Mouse (Mus musculus) frontal cortex, postnatal 25 days (tissue): ENCODE results near the gene Ino80d.
"Not testable (repeated sequence)": the region's sequence is repeated elsewhere in the genome, so short reads cannot be mapped to it uniquely, and the experiment has no call there.

Experiments used
- DNase-seq, 2 experiments: peaks; one replicate each; pipeline ENCODE4 v3.0.0; 2022; ENCODE audit warnings: low spot score in 2 of 2

Ino80d gene

DNA sequence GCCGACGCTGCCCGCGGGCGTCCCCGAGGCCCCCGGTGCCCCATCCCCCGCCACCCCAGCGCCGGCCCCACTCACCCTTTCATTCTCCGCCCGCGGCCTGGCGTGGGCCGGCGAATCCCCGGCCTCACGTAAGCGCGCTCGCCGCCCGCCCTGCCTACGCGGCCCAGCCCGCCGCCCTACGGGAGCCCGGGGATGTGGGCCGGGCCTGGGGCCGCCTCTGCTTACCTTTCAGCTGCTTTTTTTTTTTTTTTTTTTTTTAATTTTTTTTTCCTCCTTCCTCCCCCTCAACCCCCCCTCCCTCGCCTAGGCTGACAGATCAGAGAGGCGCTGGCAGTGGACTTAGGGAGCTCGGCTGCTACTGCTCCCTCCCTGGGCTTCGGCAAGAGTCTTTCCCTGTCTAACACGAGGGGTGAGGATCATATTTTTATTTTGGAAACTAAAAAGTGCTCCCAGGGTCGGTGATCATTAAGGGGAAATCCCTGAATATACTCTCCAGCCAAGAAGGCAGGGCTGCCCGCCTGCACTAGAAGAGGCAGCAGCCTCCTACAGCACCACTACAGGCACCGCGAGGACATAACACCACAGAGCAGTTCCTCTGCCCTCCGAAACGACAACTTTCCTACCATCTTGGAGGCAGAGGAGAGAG lies at the start of gene Ino80d:
Gene Ino80d (minus strand): TSS at position 532 of the 646 bp plus-strand sequence.
- DNase-seq, result peak; percentile 56 to 58

DNA sequence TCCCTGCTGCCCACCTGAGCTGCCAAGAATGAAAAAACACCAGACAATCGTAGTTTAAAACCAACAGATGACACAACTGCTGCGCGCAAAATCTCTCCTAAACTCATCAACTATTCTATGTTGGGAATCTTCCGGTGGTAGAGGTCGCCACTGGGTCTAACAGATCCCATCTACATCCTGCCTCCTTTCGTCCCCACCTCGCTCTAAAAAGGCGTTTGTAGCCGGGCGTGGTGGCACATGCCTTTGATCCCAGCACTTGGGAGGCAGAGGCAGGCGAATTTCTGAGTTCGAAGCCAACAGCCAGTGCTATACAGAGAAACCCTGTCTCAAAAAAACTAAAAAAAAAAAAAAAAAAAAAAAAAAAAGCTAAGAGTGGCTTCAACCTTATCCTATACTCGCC lies 25.8 kb upstream of the Ino80d start:
- no peak for DNase-seq

DNA sequence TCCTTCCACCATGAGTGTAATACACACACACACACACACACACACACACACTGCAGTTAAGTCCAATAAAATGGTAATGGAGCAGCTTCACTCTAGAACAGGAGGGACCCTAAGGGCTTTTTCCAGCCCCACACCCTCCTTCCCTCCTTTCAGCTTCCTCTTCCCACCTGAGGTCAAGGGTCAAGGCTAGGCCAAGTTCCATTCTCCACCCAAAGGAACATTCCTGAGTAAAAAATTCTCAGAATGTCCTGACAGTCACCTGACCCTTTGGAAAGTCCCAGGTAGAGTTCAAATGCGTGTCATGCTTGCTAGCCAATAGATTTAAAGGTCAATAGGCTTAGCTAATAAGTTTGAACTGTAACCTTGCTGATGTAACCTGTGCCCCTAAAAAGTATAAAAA lies 24.1 kb upstream of the Ino80d start:
- not testable (repeated sequence) for DNase-seq

DNA sequence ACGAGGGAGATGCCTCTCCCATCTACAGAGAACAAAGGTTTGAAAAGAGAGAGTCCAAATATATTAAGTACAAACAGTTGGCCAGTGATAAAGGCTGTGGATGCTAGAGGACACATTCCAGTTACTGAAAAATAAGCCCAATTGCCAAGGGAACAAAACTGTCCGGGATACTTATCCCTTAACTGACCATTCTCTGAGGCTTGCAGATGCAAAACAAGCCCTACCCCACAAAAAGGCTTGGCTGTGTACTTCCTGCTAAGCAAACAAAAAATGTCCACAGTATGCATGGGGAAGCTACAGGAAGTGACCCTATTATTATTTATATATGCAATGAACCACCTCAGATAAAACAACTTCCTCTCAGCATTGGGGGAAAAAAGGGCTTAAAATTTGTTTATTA lies 23.5 kb upstream of the Ino80d start:
- no peak for DNase-seq

DNA sequence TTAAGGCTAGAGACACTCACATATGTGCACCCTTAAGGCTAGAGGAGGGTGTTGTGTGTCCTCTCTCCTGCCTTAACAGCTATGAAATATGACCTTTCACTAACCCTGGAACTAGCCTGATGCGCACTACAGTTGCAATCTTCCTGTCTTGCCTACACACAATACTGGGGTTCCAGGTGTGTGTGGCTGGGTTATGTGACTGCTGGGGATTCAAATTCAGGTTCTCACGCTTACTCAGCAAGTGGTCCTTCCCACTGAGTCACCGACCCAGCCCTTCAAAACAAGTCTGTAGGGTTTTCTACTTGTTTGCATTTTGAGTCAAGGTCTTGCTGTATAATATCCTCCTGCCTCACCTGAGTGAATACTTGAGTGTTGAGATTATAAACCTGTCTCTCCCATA lies 20.1 kb upstream of the Ino80d start:
- no peak for DNase-seq

DNA sequence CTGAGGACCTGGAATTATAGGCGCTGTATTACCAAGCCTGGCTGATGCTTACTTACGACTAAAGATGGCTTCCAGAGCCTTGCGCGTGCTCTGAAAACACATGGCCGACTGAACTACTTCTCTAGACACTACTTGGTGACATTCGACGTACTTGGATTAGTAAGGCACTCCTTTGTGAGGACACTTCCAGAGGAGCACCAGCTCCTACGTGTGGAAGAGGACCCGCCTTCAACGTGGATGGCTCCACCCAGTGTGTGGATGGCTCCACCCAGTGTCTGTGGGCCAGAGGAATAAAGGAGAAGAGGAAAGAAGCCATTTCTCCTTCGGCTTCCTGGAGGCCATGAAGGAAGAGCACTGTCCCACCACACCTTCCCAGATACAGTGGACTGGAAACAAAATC lies 17.3 kb upstream of the Ino80d start:
- DNase-seq, result no peak

DNA sequence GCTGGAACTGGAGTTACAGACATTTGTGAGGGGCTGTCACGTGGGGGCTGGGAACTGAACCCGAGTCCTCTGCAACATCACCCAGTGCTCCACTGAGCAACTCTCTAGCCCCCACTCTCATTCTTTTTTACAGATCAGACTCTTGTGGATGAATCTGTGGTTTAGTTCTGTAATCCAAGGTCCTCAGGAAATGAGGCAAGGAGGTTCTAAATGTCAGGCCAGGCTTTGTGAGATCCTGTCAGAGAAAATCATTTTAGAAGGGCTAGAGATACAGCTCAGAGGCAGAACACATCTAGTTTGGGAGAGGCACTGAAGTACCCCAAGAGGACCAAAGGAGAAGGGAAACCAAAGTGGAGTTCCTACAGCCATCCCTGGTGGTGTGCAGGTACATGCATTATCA lies 16.4 kb upstream of the Ino80d start:
- DNase-seq, result no peak

DNA sequence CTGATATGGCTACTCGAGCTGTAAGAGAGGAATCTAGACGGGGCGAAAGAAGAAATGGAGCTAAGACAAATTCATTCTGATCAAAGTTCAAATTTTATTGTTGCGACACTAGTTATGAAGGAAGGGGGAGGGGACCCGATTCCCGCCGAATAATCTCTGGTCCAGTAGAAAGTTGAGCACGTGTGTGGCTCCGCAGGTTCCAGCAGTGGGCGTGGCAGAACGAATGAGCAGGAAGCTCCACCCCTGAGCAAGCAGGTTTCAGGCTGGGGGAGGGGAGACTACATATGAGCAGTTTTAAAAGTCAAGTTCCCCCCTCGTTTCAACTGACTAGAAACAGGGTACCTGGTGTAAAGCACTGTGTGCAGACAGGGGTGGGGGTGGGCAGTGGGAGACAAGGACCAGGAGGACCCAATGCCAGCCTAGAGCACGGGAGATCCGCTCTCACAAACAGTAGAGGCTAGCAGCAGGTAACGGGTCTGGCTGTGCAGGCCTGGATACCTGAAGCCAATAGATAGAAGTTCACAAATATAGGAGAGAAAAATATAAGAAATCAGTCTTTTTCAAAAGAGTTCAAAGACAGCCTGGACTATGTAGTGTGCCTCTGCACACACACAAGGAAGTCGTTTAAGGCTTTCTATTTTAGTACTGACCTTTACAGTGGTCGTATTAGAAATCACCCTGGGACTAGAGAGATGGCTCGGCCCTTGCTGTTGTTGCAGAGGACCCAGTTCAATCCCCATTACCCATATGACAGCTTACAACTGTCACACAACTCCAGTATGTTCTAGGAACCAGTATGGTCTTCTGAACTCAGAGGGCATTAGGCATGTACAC lies 15.6 kb upstream of the Ino80d start:
- no peak for DNase-seq

DNA sequence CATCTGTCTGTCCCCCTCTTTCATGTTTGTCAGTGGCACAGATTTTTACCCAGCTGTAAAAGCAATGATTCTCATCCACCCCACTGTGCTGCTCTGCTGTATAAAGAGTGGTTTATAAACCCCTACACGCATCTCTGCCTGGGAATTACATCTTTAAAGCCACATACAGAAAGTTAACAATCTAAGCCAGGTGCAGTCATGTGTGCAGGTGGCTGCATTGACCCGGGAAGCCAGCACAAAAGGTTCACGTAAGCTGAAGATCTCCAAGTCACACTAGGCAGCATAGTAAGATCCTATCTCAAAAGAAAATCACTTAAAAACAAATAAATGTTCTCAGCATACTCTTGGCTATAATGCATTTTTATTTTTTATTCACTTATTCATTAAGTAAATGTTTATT lies 14.8 kb upstream of the Ino80d start:
- no peak for DNase-seq

DNA sequence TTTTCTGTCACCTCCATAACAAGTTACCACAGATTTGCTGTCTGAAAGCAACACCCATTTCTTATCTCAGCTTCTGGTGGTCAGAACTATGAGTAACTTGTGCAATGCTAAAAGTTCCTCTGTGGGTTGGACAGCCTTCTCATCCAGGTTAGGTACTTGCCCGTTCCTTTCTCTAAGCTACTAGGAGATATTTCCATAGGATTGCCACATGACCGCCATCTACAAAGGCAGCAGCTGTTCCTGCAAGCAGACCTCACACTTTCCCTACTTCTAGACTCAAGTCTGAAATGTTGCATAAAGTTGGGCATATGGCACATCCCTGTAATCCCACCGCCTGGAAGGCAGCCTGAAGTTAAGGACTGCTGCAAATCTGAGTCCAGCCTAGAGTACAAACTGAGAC lies 11.7 kb upstream of the Ino80d start:
- DNase-seq, result no peak

DNA sequence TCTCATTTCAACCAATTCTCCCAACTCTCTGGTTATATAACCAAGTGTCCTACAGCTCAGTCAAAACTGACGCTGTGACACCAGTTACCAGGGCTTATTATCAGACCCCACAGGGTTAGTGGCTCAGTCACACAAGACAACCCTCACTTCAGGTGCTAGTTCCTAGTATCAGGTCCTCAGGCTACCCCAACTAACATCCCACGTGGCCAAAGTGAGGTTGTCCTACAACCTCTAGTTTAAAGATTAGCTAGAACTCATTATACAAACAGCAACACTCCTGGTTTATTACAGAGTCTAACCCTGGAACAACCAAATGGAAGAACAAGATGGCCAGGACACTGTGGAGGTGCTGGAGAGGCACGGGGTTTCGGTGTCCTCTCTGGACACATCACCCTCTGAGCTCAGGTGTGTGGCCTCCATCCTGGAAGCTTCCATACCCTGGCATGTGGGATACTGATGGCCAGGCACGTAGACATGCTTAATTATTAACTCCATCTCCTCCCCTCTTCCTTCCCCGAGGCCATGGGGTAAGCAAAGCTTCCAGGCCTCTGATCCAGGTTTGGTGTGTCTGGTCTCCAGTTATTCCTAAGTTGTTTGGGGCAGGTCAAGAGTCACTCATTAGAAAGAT lies 9.5 kb upstream of the Ino80d start:
- no peak for DNase-seq

DNA sequence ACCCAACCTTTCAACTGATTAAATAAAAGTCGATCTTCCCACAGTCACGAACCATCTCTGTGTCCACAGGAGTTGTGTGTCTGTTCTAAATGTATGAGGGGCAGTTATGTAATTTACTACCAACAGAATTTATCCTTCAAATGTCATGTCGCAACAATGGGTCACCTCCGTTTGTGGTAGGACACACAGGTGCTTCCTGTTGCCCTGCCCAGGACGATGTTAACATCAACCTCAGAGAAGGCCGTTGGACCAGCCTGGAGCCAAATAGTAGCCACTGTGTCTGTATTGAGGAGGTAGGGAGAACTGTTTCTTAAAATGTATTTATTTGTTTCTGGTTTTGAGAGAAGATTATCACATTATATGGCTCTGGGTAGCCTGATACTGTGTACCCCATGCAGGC lies 7.5 kb upstream of the Ino80d start:
- DNase-seq, result no peak

DNA sequence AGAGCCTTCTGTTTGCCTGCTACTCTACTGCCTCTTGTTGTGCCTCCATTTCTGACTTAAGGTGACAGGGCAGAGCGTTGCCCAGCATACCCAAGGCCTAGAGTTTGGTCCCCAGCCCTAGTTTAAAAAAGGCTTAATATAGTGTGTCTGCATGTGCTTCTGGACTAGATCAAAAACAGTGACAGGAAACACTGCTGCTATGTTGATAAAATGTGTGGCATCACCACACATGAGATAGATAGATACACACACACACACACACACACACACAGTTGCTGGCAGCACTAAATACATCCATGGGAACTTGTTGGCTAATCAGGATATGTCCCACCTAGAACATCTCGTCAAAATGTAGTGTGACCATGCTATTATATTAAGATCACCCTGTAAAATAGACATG lies 5.9 kb upstream of the Ino80d start:
- no peak for DNase-seq

DNA sequence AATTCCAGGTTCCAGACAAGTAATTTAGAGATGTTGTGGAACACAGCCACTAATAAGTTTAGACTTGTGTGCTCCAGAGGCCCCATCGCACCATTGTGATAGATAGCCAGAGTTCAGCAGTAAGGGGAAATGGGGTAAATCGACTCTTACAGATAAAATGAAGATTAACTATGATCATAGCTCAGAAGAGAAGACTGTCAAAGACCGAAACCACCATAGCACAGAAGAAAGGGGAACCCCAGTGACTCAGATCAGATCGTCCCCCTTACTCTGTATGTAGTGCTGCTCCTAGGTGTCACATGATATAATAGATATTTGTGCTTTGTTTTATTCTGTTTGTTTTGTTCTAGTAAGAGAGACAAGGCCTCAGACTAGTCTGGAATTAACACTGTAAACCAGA lies 5.2 kb upstream of the Ino80d start:
- DNase-seq, result no peak

DNA sequence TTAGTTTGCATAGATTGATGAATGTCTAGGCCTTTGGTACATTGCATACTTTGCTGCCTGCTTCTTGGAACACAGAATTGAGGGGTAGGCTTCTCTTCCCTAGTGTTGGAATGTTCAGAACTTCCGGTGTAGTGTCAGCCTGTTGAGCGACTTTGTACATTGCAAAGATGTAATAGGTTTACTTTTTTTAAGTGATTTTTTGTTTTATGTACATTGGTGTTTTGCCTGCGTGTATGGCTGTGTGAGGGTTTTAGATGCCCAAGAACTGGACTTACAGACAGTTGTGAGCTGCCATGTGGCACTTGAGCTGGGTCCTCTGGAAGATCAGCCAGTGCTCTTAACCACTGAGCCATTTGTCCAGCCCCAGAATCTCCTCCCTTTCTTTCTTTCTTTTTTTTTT lies 1.1 kb upstream of the Ino80d start:
- no peak for DNase-seq

DNA sequence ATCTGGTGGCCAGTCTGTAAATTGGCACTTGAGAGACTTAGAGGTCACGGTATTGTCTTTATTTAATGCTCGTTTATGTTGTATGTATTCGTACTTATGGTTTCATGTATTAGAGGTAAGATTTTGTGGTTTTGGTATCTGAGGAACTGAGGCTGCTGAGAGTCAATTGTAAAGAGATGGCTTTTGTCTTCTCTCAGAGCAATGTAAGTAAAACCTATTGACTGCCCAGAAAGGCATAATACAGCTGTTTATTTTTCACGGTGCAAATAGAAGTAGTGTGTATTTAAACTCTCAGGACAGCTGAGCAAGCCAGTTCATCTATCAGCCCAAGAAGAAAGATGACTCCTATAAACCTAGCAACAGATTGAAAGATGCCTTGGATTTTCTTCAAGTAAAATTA lies 629 bp upstream of the Ino80d start:
- no peak for DNase-seq

DNA sequence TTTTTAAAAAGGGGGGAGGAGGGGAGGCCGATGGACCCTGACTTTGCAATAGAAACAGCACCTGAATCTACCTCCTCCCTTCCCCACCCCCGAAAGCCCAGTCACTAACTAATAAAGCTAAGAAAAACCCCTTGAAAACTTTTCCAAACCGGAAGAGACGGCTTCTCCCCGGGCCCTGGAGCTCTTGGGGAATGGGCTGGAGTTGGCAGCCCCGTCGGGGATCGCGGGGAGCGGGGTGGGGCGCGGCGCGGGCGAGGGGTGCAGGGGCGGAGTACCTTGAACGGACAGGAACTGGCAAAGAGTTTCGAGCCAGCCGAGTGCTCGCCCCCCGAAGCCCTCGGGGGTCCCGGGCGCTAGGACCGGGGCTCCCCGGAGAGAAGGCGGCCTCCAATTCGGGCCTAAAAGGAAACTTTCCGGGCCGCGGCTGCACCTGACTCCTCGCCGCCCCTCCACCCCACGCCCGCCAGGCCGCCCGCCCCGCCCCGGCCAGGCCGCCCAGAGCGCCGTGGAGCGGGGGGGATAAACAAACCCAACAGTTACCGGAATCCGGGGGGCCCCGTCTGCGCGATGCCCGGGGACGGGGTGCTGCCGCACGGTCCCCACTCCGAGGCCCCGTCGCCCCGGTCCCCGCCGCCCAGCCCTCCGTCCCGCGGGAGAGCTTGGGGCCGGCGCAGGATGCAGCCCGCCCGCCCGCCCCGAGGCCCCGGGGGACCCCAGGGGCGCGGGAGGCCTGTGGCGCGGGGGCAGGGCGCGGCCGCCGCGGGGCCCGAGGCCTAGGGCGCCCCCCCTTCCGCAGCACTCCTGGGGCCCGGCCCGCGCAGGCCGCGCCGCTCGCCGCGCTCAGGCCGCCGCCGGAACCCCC lies 962 bp downstream of the Ino80d start:
- peak; percentile 20 to 25 for DNase-seq

DNA sequence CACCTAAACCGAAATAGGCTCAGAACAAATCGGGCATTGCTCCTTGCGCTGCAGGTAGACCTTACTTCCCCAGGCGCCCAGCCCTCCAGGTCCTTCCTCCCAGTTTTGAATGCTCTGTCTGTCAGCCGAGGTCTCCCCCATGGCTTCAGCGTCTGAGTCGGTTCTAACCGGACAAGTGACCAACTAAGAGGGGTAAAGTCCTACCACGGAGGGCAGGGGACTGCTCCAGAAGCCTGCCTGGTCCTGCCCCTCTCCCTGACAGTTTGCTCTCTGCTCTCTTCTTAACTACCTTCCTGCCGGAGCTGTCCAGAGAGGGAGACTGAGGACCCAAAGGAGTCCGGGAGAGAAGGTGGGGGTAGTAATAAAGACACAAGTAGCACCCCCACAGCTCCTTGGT lies 1.6 kb downstream of the Ino80d start:
- no peak for DNase-seq

DNA sequence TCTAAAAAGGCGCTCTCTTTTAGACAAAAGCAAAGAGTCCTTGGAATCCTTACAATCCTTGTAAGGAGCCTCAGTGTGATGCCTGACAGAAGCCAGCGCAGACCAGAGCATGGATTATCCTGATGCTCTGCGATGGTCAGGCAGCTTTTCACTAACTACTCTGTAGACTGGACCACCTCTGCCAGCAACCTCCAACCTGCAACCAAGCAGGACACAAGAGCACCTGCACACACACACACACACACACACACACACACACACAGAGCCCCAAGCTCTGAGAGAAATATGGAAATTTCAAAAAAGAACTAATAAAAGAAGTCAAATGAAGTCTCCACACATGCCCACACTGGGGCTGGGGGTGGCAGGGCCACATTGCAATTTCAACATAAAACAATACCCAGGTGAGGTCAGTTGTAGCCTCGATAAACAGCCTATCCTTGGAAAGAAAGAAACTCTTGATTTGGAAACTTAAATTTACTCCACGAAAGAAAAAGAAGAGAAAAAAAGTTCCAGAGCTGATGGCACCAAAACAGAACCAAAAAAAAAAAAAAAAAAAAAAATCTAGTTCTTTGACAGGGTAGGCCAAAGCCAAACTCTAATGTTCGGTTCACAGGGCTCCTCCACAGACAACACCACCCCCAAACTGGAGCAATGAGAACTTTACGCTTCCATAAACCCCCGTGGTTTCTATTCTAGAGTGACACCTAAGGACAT lies 2.2 kb downstream of the Ino80d start:
- no peak for DNase-seq

DNA sequence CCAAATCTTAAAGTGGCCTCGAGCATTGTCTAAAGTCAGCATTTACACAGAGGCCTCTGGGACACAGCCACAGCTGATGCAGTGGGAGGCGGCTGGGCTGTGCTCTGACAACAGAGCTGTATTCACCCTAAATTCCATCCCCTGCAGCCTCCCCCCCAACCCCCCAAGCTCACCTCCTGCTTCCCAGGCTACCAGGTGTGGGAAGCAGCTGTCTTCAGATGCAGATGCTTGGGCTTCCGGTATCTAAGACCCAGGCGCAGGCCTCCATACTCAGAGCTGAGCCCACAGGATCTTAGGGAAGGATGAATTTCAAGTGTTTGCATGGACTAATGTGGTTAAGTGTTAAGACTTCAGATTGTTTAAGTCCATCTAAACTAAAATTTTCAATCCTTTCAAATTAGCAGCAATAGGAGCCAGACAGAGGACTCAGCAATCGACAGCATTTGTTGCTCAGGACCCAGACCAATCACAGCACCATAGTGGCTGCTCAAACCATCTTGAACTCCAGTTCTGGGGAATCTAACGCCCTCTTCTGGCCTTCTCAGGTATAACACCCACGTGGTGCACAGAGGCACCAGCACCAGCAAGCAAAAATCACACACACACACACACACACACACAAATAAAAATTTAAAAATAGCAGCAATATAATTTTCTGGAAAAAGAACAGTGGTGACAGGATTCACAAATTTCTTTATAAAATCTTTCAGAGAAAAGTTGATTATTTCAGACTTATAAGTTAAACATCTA lies 3.8 kb downstream of the Ino80d start:
- no peak for DNase-seq
